Mouse (Mus musculus) MEL (cell line): Measurements from ENCODE around the gene Exoc3l2.

Source experiments
- CTCF ChIP-seq, 3 experiments: IDR thresholded peaks in 2 of 3; conservative IDR thresholded peaks in 1 of 3; 2 replicates each; pipeline ENCODE4 v1.5.1; 2011 to 2012; ENCODE audit warnings: low read length in 3 of 3, low read depth in 2 of 3, mild to moderate bottlenecking in 2 of 3, improper control_type of control experiment in 1 of 3, inconsistent platforms in 1 of 3, mixed read lengths in 1 of 3, moderate library complexity in 1 of 3; ENCODE audit not compliant: control insufficient read depth in 1 of 3, insufficient read depth in 1 of 3, poor library complexity in 1 of 3, severe bottlenecking in 1 of 3
- EP300 ChIP-seq, 2 experiments: IDR thresholded peaks; 2 replicates each; pipeline ENCODE4 v1.6.1; 2011; ENCODE audit warnings: improper control_type of control experiment in 2 of 2, low read length in 2 of 2, low read depth in 1 of 2, mild to moderate bottlenecking in 1 of 2
- GABPA ChIP-seq: IDR thresholded peaks from 2 replicates; pipeline ENCODE4 v1.6.1; 2012; ENCODE audit warnings: low read depth, mild to moderate bottlenecking, inconsistent platforms, low read length, improper control_type of control experiment, moderate library complexity
- GATA1 ChIP-seq: IDR thresholded peaks from 2 replicates; pipeline ENCODE4 v1.6.1; 2011; ENCODE audit warnings: low read depth, low read length, improper control_type of control experiment
- KAT2A ChIP-seq: conservative IDR thresholded peaks from 2 replicates; pipeline ENCODE4 v1.6.1; 2012; ENCODE audit warnings: low read depth, low read length, improper control_type of control experiment, inconsistent platforms
- MEF2A ChIP-seq: IDR thresholded peaks from 2 replicates; pipeline ENCODE4 v1.6.1; 2014; ENCODE audit warnings: low read depth, mild to moderate bottlenecking, inconsistent platforms, low read length, improper control_type of control experiment; ENCODE audit not compliant: poor library complexity, insufficient replicate concordance, severe bottlenecking; ENCODE audit errors: extremely low read depth
- POLR2A ChIP-seq, 2 experiments: IDR thresholded peaks; 2 replicates each; pipeline ENCODE4 v1.6.1; 2011 to 2012; ENCODE audit warnings: low read length in 2 of 2, mild to moderate bottlenecking in 2 of 2, control low read depth in 1 of 2, improper control_type of control experiment in 1 of 2, low read depth in 1 of 2, moderate library complexity in 1 of 2; ENCODE audit not compliant: control insufficient read depth in 1 of 2, insufficient read depth in 1 of 2, poor library complexity in 1 of 2
- RAD21 ChIP-seq: IDR thresholded peaks from 2 replicates; pipeline ENCODE4 v1.6.1; 2011; ENCODE audit warnings: mild to moderate bottlenecking, low read depth, low read length, improper control_type of control experiment
- TAL1 ChIP-seq: IDR thresholded peaks from 2 replicates; pipeline ENCODE4 v1.6.1; 2012; ENCODE audit warnings: mild to moderate bottlenecking, inconsistent platforms, low read length, moderate library complexity, mixed read lengths
- UBTF ChIP-seq: IDR thresholded peaks from 2 replicates; pipeline ENCODE4 v1.6.1; 2012; ENCODE audit warnings: low read depth, mild to moderate bottlenecking, inconsistent platforms, low read length, improper control_type of control experiment, moderate library complexity, borderline replicate concordance; ENCODE audit not compliant: insufficient read depth
- ZC3H11A ChIP-seq: IDR thresholded peaks from 2 replicates; pipeline ENCODE4 v1.6.1; 2012; ENCODE audit warnings: low read depth, mild to moderate bottlenecking, inconsistent platforms, low read length, improper control_type of control experiment
- ZNF384 ChIP-seq: IDR thresholded peaks from 2 replicates; pipeline ENCODE4 v1.6.1; 2012; ENCODE audit warnings: low read depth, mild to moderate bottlenecking, inconsistent platforms, low read length, improper control_type of control experiment

GRCm38 (mm10) chr7:19426349-19426748 lies 36.8 kb upstream of the Exoc3l2 start:
- TF ChIP-seq CTCF (IDR thresholded peaks at IDR 0.05 in 2 of 3, conservative IDR thresholded peaks at IDR 0.05 in 1 of 3; ENCODE audit: control insufficient read depth in 1 of 3, insufficient read depth in 1 of 3, low read depth in 2 of 3, low read length in 3 of 3, poor library complexity in 1 of 3, severe bottlenecking in 1 of 3) (no peak), EP300 (IDR thresholded peaks at IDR 0.05; ENCODE audit: low read depth in 1 of 2, low read length in 2 of 2) (no peak), TAL1 (no peak), RAD21 (no peak), ZNF384 (no peak), ZC3H11A (no peak), UBTF (no peak), POLR2A (IDR thresholded peaks at IDR 0.05; ENCODE audit: control insufficient read depth in 1 of 2, insufficient read depth in 1 of 2, low read depth in 1 of 2, low read length in 2 of 2, poor library complexity in 1 of 2) (no peak), GABPA (no peak), GATA1 (no peak), KAT2A (no peak; the same call in 1 of the 2 replicates), MEF2A (no peak)
